Mouse (Mus musculus) forebrain, postnatal 0 days (tissue): ENCODE measurements around the gene Tmem11. TPM values are rescaled to one million over a fixed set of nuclear protein-coding genes. Genes with fewer than 3 reads are reported as not detected.
"Not testable (repeated sequence)": the region's sequence is repeated elsewhere in the genome, so short reads cannot be mapped to it uniquely, and the experiment has no call there.

ENCODE experiments used
- ATAC-seq: fragments of 200-750 bp; cut with Nextera tagmentation; 2 replicates; pipeline ENCODE4 v1.8.0; 2017; ENCODE audit warnings: mild to moderate bottlenecking, moderate library complexity
- DNase-seq: peaks from one replicate; pipeline ENCODE4 v3.0.0-alpha.2; 2015
- H3K27ac ChIP-seq: fragments of 300-500 bp; sonication (generic); 2 replicates; pipeline ENCODE4 v1.5.1; 2014; ENCODE audit warnings: low read depth, mild to moderate bottlenecking, antibody characterized with exemption, low read length, moderate library complexity, mixed read lengths
- H3K27me3 ChIP-seq: fragments of 300-500 bp; sonication (generic); 2 replicates; pipeline ENCODE4 v1.6.1; 2014; ENCODE audit warnings: mild to moderate bottlenecking, low read length, mixed read lengths; ENCODE audit not compliant: insufficient read depth
- H3K36me3 ChIP-seq: fragments of 300-500 bp; sonication (generic); 2 replicates; pipeline ENCODE4 v1.6.1; 2014; ENCODE audit warnings: mild to moderate bottlenecking, moderate library complexity; ENCODE audit not compliant: insufficient read depth
- H3K4me1 ChIP-seq: fragments of 300-500 bp; sonication (generic); 2 replicates; pipeline ENCODE4 v1.6.1; 2014; ENCODE audit warnings: antibody characterized with exemption; ENCODE audit not compliant: insufficient read depth
- H3K4me2 ChIP-seq: fragments of 300-500 bp; sonication (generic); 2 replicates; pipeline ENCODE4 v1.6.1; 2014; ENCODE audit warnings: low read depth, mild to moderate bottlenecking, moderate library complexity
- H3K4me3 ChIP-seq: fragments of 300-500 bp; sonication (generic); 2 replicates; pipeline ENCODE4 v1.5.1; 2014; ENCODE audit warnings: low read depth, low read length, mixed read lengths
- H3K9ac ChIP-seq: fragments of 300-500 bp; sonication (generic); 2 replicates; pipeline ENCODE4 v1.6.1; 2014; ENCODE audit warnings: mild to moderate bottlenecking
- H3K9me3 ChIP-seq: fragments of 300-500 bp; sonication (generic); 2 replicates; pipeline ENCODE4 v1.6.1; 2016; ENCODE audit warnings: low read length
- CTCF ChIP-seq: sonication (generic); IDR thresholded peaks from 2 replicates; pipeline ENCODE4 v1.5.1; 2016; ENCODE audit warnings: antibody characterized with exemption, control low read depth, low read depth
- WGBS: fragments of 180-500 bp; shearing (Covaris S2); extraction: QIAGEN DNeasy Blood & Tissue Kit; methylation state at CpG from one replicate; pipeline ENCODE4 v1.1.7; 2014; 5-methylcytosine and 5-hydroxymethylcytosine counted together
- polyA plus RNA-seq: library from polyadenylated mRNA; unstranded; fragments of >200 nt; fragmentation: Nextera tagmentation; extraction: Ambion mirVana; gene quantifications from 2 replicates; pipeline ENCODE4 v1.2.1, GENCODE M21; 2015
- total RNA-seq: library from RNA; depleted of rRNA; stranded (reverse); fragments of >200 nt; gene quantifications from 2 replicates; pipeline ENCODE4 v1.2.3, GENCODE M21; 2014

Gene Tmem11
- total and polyA plus RNA-seq, 2 experiments from 2014 or later, result 48.7 to 58.5 TPM

GRCm38 (mm10) chr11:60871409-60871808 is 7.7 kb downstream of the Tmem11 start:
- no peak for TF ChIP-seq CTCF
- no peak overlapping the region for H3K27ac ChIP-seq
- WGBS, result 93% methylated on average over 4 of the region's 4 CpGs

GRCm38 (mm10) chr11:60869471-60869870 is 9.6 kb downstream of the Tmem11 start:
- not testable (repeated sequence) for H3K27me3 ChIP-seq, H3K27ac ChIP-seq, H3K9me3 ChIP-seq, DNase-seq, H3K4me2 ChIP-seq, ATAC-seq, H3K9ac ChIP-seq, H3K4me1 ChIP-seq, H3K4me3 ChIP-seq
- H3K36me3 ChIP-seq, result peaks cover 11% of the 10 kb centered on the region
- WGBS, result 94% methylated on average over 6 of the region's 6 CpGs

More at GRCm38 (mm10) chr11:60871409-60871808, 7.7 kb downstream of the Tmem11 start:
- Histone ChIP-seq H3K36me3 (0 out of 2 replicates have a peak, but pooled peaks cover 6% of the 10 kb centered on the region), H3K9ac (no peak overlapping the region), H3K4me1 (no peaks in the 10 kb centered on the region), H3K27me3 (no peaks in the 10 kb centered on the region), H3K4me2 (no peak overlapping the region), H3K4me3 (no peak overlapping the region), H3K9me3 (no peaks in the 10 kb centered on the region)
- no peak for ATAC-seq
- DNase-seq, result no peak

GRCm38 (mm10) chr11:60867904-60868303 is 11.2 kb downstream of the Tmem11 start:
- no peaks in the 10 kb centered on the region for H3K27me3 ChIP-seq
- no peak overlapping the region for H3K9ac ChIP-seq
- ATAC-seq (no peak), DNase-seq (no peak)
- TF ChIP-seq CTCF, result no peak
- 66% methylated on average over 8 of the region's 8 CpGs for WGBS
- H3K36me3 ChIP-seq, result peaks cover 24% of the 10 kb centered on the region
- H3K4me1 ChIP-seq, result no peaks in the 10 kb centered on the region
- H3K9me3 ChIP-seq, result no peaks in the 10 kb centered on the region
- no peak overlapping the region for H3K27ac ChIP-seq
- H3K4me2 ChIP-seq, result no peak overlapping the region
- no peak overlapping the region for H3K4me3 ChIP-seq

- no peaks in the 10 kb centered on the region for H3K4me1 ChIP-seq
- TF ChIP-seq CTCF, result no peak
- WGBS, result 86% methylated on average over 3 of the region's 3 CpGs
- H3K4me2 ChIP-seq, result no peak overlapping the region
- H3K27ac ChIP-seq, result no peak overlapping the region
- peaks cover 20% of the 10 kb centered on the region for H3K36me3 ChIP-seq
- H3K9ac ChIP-seq, result no peak overlapping the region
- no peak for ATAC-seq
- H3K27me3 ChIP-seq, result no peaks in the 10 kb centered on the region
- no peak for DNase-seq
- H3K4me3 ChIP-seq, result no peak overlapping the region
- no peaks in the 10 kb centered on the region for H3K9me3 ChIP-seq
Measured at GRCm38 (mm10) chr11:60867456-60867855, 11.6 kb downstream of the Tmem11 start.

GRCm38 (mm10) chr11:60866021-60866420 is 13.1 kb downstream of the Tmem11 start:
- no peak for DNase-seq
- no peak for TF ChIP-seq CTCF
- ATAC-seq, result no peak
- no peak overlapping the region for H3K4me2 ChIP-seq
- H3K9me3 ChIP-seq, result no peaks in the 10 kb centered on the region
- no peaks in the 10 kb centered on the region for H3K4me1 ChIP-seq
- H3K4me3 ChIP-seq, result no peak overlapping the region
- 55% methylated on average over 2 of the region's 2 CpGs for WGBS
- H3K9ac ChIP-seq, result no peak overlapping the region
- no peaks in the 10 kb centered on the region for H3K27me3 ChIP-seq
- peaks cover 33% of the 10 kb centered on the region for H3K36me3 ChIP-seq
- no peak overlapping the region for H3K27ac ChIP-seq

GRCm38 (mm10) chr11:60864916-60865315 is 14.2 kb downstream of the Tmem11 start:
- H3K4me1 ChIP-seq, result no peaks in the 10 kb centered on the region
- no peak overlapping the region for H3K4me2 ChIP-seq
- ATAC-seq (no peak), DNase-seq (no peak)
- no peak overlapping the region for H3K4me3 ChIP-seq
- no peak overlapping the region for H3K9ac ChIP-seq
- TF ChIP-seq CTCF, result no peak
- 87% methylated on average over 14 of the region's 14 CpGs for WGBS
- H3K36me3 ChIP-seq, result peaks cover 33% of the 10 kb centered on the region
- H3K27ac ChIP-seq, result no peak overlapping the region
- H3K27me3 ChIP-seq, result no peaks in the 10 kb centered on the region
- H3K9me3 ChIP-seq, result no peaks in the 10 kb centered on the region

GRCm38 (mm10) chr11:60864166-60864565 is 14.9 kb downstream of the Tmem11 start:
- Histone ChIP-seq H3K4me1 (no peaks in the 10 kb centered on the region), H3K4me3 (no peak overlapping the region), H3K36me3 (peaks cover 33% of the 10 kb centered on the region), H3K4me2 (no peak overlapping the region), H3K9ac (no peak overlapping the region), H3K27ac (no peak overlapping the region), H3K27me3 (no peaks in the 10 kb centered on the region), H3K9me3 (no peaks in the 10 kb centered on the region)
- DNase-seq (no peak), ATAC-seq (no peak)
- no peak for TF ChIP-seq CTCF
- 91% methylated on average over 2 of the region's 2 CpGs for WGBS

GRCm38 (mm10) chr11:60863196-60863595 is 15.9 kb downstream of the Tmem11 start:
- peaks cover 33% of the 10 kb centered on the region for H3K36me3 ChIP-seq
- no peaks in the 10 kb centered on the region for H3K27me3 ChIP-seq
- no peak overlapping the region for H3K4me2 ChIP-seq
- WGBS, result 77% methylated on average over 4 of the region's 4 CpGs
- no peak overlapping the region for H3K27ac ChIP-seq
- no peaks in the 10 kb centered on the region for H3K4me1 ChIP-seq
- no peak overlapping the region for H3K4me3 ChIP-seq
- ATAC-seq (no peak), DNase-seq (no peak)
- no peaks in the 10 kb centered on the region for H3K9me3 ChIP-seq
- no peak overlapping the region for H3K9ac ChIP-seq
- TF ChIP-seq CTCF, result no peak
